Mouse (Mus musculus): ENCODE measurements around the gene C1s1. TPM values are rescaled to one million over a fixed set of nuclear protein-coding genes. Genes with fewer than 3 reads are reported as not detected.

The C1s1 gene
- polyA plus RNA-seq, 1 experiment = 369 TPM

Other genes with a start within 250 kb of the C1s1 start
- 4.9 and 10.5 TPM in 2 replicates for gene Cd163, start 237.7 kb downstream of the C1s1 start, polyA plus RNA-seq (2012; rRNA removed)
- gene Pex5, start 127.3 kb downstream of the C1s1 start, polyA plus RNA-seq (2012; rRNA removed) = 36.7 and 41.2 TPM in 2 replicates
- gene Clstn3, start 77.6 kb downstream of the C1s1 start, polyA plus RNA-seq (2012; rRNA removed) = 1.4 and 1.6 TPM in 2 replicates
- 5.0 and 6.3 TPM in 2 replicates for gene C1rl, start 49.2 kb downstream of the C1s1 start, polyA plus RNA-seq (2012; rRNA removed)
- gene C1ra, start 30.0 kb downstream of the C1s1 start, polyA plus RNA-seq (2012; rRNA removed) = 74.5 and 121 TPM in 2 replicates
- 0.08 and 0.09 TPM in 2 replicates for gene C1rb, start 27.9 kb upstream of the C1s1 start, polyA plus RNA-seq (2012; rRNA removed)
- 0.52 and 0.57 TPM in 2 replicates for gene C1s2, start 93.7 kb upstream of the C1s1 start, polyA plus RNA-seq (2012; rRNA removed)
- gene Lpcat3, start 120.7 kb upstream of the C1s1 start, polyA plus RNA-seq (2012; rRNA removed) = 84.5 and 91.6 TPM in 2 replicates
- 73.3 and 84.5 TPM in 2 replicates for gene Emg1, start 169.8 kb upstream of the C1s1 start, polyA plus RNA-seq (2012; rRNA removed)
- gene Phb2, start 170.0 kb upstream of the C1s1 start, polyA plus RNA-seq (2012; rRNA removed) = 111 and 120 TPM in 2 replicates
- gene Ptpn6, start 196.4 kb upstream of the C1s1 start, polyA plus RNA-seq (2012; rRNA removed) = 17.0 and 18.2 TPM in 2 replicates
- 214 and 229 TPM in 2 replicates for gene Grcc10, start 199.0 kb upstream of the C1s1 start, polyA plus RNA-seq (2012; rRNA removed)
- not detected in 2 replicates for gene Gm45234, start 213.7 kb upstream of the C1s1 start, polyA plus RNA-seq (2012; rRNA removed)
- 11.3 and 32.9 TPM in 2 replicates for gene Atn1, start 214.2 kb upstream of the C1s1 start, polyA plus RNA-seq (2012; rRNA removed)
- 20.8 and 23.4 TPM in 2 replicates for gene Eno2, start 227.3 kb upstream of the C1s1 start, polyA plus RNA-seq (2012; rRNA removed)
- 1.2 and 1.4 TPM in 2 replicates for gene Lrrc23, start 237.4 kb upstream of the C1s1 start, polyA plus RNA-seq (2012; rRNA removed)